Mouse (Mus musculus) cortical plate, adult 2 months (tissue): ENCODE data around the gene Gm5089. TPM values are rescaled to one million over a fixed set of nuclear protein-coding genes. Genes with fewer than 3 reads are reported as not detected.
A peak's percentile ranks its signal among the peaks of the same experiment; 100 is the strongest.

Source experiments
- H3K27ac ChIP-seq: fragments of 200-500 bp; 2 replicates; pipeline ENCODE4 v1.5.1; 2012; ENCODE audit warnings: low read length, control low read depth, inconsistent platforms; ENCODE audit not compliant: insufficient read depth
- H3K4me1 ChIP-seq: fragments of 200-500 bp; 2 replicates; pipeline ENCODE4 v1.6.1; 2011; ENCODE audit warnings: low read length; ENCODE audit not compliant: control insufficient read depth, insufficient read depth
- H3K4me3 ChIP-seq: fragments of 200-500 bp; 2 replicates; pipeline ENCODE4 v1.5.1; 2011; ENCODE audit warnings: mild to moderate bottlenecking, low read length, control low read depth; ENCODE audit not compliant: insufficient read depth
- CTCF ChIP-seq: fragments of 200-500 bp; IDR thresholded peaks from 2 replicates; pipeline ENCODE4 v1.5.1; 2011; ENCODE audit warnings: mild to moderate bottlenecking, control low read depth, low read length; ENCODE audit not compliant: insufficient read depth; ENCODE audit errors: extremely low read depth
- POLR2A ChIP-seq: fragments of 200-500 bp; IDR thresholded peaks from 2 replicates; pipeline ENCODE4 v1.6.1; 2011; ENCODE audit warnings: mild to moderate bottlenecking, low read length, control low read depth; ENCODE audit not compliant: insufficient read depth; ENCODE audit errors: extremely low read depth
- polyA plus RNA-seq: library from polyadenylated mRNA; depleted of rRNA; stranded (reverse); fragments of >200 nt; gene quantifications from 2 replicates; pipeline ENCODE4 v1.2.3, GENCODE M21; 2012

The Gm5089 gene
- polyA plus RNA-seq, 1 experiment = 0.17 TPM

DNA sequence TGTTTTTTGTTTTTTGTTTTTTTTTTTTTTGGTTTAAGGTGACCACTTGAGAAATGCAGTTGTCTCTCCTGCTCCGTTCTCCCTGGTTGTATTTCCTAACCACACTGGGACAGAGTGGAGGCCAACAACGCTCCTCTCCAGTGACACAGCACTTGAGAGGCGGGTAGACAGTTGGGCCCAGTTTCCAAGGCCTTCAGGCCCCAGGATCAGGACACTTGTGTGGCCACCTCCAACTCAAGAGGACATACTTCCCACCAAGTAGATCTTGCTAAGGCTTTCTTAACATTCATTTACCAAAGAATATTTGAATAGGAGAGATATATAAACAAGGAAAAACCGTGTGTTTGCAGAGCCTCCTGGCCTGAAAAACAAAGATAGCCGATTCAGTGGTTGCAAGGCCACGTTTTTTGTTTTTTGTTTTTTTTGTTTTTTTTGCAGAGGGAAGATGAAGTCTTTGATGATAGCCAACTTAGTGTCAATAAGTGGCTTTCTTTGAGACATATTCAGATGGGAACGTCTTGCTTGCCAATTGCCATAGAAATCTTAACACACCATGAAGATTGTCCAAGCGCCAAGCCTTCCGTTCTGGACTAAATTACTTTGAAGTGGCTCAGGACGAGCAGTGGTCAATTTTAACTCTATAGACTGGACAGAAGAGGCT lies 4.1 kb upstream of the Gm5089 start:
- no peak overlapping the region for H3K4me3 ChIP-seq
- no peak overlapping the region for H3K27ac ChIP-seq
- H3K4me1 ChIP-seq = no peaks in the 10 kb centered on the region
- TF ChIP-seq CTCF (no peak), POLR2A (no peak)

DNA sequence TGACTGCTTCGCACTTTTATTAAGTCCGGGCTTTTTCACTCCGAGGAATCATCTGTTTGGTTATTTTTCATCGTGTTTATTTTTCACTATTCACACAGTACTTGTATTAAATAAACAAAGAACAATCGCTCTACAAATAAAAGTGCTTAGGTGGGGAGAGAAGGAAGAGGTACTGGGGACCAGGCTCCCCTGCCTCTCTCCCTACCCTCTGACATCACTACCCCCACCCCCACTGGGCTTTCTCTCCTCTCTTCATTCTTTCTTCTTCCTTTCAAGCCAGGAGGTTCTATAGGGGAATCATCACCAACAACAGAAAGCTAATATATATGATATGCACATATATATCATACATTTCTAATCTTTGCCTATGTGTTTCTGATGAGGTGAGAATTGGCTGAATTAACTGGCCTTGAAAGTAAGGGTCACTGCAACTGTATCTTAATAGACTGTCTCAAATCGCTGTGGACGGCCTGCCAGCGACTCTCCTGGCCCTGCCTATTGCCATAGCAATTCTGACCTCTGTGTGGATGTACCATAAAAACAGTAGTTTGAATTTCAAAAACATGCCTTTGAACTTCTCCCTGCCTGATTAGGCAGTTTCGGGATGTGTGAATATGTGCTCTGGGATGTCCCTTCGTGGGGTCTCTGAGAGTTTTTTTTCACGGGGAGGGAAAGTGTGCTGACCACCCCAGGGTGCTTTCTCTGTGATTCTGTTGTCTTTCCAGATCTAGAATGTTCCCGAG lies 3.3 kb upstream of the Gm5089 start:
- Histone ChIP-seq H3K4me1 (no peaks in the 10 kb centered on the region), H3K27ac (peak overlapping the region; percentile 71; the same call in 1 of the 2 replicates), H3K4me3 (no peak overlapping the region)
- no peak for TF ChIP-seq POLR2A
- TF ChIP-seq CTCF = no peak

DNA sequence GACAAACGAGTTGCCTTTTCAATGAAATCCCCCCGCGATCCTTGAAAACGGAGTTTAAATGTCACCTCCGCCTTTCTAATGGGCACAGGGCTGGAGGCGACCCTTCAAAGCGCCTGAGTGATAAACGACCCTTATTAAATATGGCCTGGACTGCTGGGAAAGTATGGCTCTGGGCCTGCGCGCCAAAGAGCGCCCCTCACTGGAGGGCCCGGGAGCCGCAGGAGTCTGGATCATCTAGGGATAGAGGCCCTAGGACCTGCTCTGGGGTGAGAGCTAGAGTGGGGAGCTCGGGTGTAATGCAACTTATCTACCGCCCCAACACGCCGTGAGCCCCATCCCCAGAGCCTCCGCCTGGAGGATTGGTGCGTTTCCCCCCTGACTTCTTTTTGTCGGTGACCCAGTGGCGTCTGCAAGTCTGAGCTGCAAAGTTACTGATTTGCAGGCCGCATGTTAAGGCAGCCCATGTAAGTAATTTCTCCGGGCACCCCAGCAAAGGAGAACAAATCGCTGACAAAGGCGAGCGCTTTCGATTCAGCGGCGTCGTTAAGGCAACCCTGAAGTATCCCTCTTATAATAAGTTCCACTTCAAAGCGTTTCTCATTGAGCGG lies 2.6 kb upstream of the Gm5089 start:
- no peak for TF ChIP-seq POLR2A
- no peak for TF ChIP-seq CTCF
- Histone ChIP-seq H3K4me3 (no peak overlapping the region), H3K27ac (peak overlapping the region; percentile 89), H3K4me1 (no peaks in the 10 kb centered on the region)

DNA sequence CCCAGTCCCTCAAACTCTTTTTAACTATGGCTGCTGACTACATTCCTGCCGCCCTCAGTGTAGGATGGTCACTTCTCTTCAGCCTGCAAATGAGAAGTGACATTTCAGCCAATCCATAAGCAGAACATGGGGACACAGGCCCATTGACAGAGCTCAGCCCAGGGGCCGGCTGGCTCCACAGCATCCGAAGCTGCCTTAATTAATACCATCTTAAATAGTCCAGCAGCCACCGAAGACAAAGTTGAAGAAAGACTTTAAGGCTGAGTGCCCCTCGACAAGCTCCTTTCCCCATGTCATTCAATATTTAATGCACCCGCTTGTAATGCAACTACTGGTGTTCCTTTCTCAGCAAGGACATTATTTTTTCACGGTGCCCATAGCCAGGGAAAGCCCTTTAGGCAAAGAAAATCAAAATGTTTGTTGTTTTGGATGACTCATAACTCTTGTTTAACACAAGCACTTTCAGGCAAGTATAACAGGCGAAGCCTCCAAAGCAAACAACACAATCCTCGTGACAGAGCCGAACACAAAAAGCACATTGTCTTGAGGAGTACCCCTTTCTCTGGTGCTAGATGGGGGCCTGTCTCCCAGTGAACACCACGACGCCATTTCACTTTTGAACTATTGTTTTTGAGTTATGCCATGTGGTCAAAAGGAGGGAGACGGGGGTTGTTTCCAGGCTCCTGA lies 1.9 kb upstream of the Gm5089 start:
- H3K27ac ChIP-seq = peak overlapping the region; percentile 89
- TF ChIP-seq CTCF (no peak), POLR2A (no peak)
- H3K4me1 ChIP-seq = no peaks in the 10 kb centered on the region
- H3K4me3 ChIP-seq = no peak overlapping the region

DNA sequence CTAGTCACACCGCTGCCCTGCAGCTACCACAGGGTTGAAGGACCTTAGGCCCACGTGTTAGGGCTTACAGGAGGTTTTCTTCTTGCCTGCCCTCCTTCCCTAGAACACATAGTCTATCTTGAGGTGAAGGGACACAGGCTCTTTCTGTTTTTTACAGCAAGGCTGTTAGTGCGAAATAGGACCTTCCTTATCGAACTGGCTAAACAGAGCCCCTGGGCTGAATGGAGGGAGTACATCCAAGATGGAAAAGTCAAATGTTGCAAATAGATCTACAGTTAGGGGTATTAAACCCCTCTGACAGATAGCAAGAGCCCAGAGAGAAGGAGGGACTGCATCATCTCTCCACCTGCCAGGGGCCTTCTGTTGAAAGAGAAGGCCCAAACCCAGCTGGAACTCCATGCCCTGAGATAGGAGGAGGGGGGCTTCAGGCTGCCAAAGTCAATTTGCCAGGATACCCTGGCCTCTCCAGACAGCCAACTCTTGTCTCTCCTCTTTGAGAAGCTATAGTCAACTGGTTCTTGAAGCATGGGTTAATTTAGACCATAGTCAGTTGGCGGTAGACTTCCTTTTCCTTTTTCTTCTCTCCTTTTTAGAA lies 733 bp upstream of the Gm5089 start:
- no peak for TF ChIP-seq POLR2A
- TF ChIP-seq CTCF = no peak
- Histone ChIP-seq H3K4me3 (no peak overlapping the region), H3K27ac (no peak overlapping the region), H3K4me1 (no peaks in the 10 kb centered on the region)

DNA sequence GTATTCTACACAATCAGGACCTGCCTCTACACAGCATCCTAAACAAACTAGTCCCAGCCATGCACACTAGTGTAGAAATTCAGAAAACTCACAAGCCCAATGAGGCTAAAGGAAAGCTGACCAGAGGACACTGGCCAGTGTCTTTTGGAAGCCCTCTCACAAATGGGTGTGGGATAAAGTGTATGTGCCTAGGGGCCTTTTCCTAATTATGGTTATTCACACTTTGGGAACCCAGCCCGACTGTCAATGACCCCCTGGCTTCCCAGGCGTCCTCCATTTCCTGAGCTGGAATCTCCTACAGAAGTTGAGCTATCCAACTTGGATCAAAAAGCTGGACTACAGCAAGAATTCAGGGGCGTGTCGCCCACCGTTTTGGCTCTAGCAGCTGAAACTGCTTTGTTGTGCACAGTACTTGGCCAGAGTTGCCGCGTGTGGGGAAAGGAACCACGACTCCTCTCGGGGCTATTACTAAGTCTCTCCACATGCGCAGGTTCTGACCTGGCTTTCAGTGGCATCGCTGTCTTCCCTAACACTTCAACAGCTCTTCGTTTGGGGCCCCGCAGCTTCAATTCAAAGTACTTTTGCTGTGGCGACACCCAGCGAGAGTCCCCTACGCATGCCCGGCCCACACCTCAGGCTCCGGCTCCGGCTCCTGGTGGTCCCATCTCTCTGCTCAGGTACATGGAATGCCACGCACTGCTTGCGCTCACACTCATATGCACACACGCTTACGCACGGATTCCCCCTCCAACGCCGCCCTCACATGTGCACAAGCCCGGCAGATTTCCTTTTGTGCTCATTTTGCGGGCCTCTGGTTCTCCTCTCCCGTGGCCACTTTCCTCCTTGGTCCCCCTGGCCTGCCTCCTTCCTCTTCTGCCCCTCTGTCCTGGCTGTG lies 1.1 kb downstream of the Gm5089 start:
- Histone ChIP-seq H3K27ac (peak overlapping the region; percentile 28; the same call in 1 of the 2 replicates), H3K4me1 (no peaks in the 10 kb centered on the region), H3K4me3 (peak overlapping the region; percentile 15)
- TF ChIP-seq POLR2A (no peak), CTCF (no peak)

DNA sequence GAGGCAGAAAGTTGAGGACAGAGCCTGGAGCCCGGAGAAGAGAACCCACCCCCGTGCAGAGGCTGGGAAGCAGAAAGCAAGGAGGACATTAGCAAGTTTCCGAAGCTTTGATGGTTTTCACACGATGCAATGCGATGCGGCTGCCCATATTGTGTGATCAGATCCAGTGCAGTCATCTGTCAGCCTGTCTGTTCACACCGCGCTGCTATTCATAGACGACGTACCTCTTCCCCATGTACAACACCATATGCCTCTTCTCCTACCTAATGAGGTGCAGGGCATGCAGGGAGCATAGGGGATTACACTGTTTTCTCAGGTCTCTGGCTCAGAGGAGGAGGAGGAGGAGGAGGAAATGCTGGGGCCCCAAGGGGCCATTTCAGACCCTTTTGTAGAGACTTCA lies 14.1 kb downstream of the Gm5089 start:
- Histone ChIP-seq H3K4me3 (no peak overlapping the region), H3K4me1 (no peaks in the 10 kb centered on the region), H3K27ac (no peak overlapping the region)
- TF ChIP-seq CTCF (no peak), POLR2A (no peak)

DNA sequence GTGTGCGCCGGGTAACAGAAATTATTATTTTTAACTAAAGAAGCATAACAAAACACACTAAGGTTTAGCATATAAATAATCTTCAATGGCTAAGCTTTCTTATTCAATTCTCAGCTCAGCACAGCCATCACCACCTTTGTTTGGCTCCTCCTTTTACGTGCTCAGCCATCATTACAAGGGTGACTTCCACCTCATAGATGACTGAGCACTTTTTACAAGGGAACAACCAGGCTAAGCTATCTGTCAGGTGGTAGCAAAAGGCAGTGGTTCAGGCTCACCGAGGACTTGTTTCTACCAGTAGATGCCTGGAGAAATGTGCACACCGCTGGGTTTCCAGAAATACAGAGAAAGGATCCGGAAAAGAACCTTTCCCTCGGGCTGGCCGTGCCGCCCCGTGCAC lies 16.9 kb downstream of the Gm5089 start:
- H3K4me3 ChIP-seq = no peak overlapping the region
- no peak for TF ChIP-seq CTCF
- TF ChIP-seq POLR2A = no peak
- H3K4me1 ChIP-seq = no peaks in the 10 kb centered on the region
- no peak overlapping the region for H3K27ac ChIP-seq

DNA sequence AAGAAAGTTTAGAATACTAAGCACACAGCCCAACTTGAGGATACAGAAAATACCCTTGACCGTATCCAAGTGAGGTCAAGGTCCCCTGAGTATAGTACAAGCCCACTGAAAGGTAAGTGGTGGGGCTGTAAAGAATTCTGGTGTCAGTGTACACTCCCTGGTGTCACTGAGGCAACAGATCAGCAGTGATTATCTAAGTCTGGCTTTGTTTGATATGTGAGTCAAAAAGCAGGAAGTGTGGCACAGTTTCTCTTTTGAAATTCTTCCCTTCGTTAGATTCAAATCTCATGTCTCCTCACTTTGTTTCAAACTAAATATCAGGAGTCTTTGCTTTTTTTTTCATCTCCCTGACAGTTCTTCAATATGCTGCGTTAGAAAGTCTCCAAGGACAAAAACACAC lies 18.4 kb downstream of the Gm5089 start:
- TF ChIP-seq POLR2A (no peak), CTCF (no peak)
- H3K4me3 ChIP-seq = no peak overlapping the region
- no peak overlapping the region for H3K27ac ChIP-seq
- no peaks in the 10 kb centered on the region for H3K4me1 ChIP-seq
